Mouse (Mus musculus): ENCODE measurements around the gene Prcp.

GRCm38 (mm10) chr7:92978225-92978624, 104.0 kb downstream of the Prcp start:
- TF ChIP-seq GATA1 (IDR thresholded peaks at IDR 0.05; ENCODE audit: borderline replicate concordance, low read length): no peak
- TF ChIP-seq FLI1 (IDR thresholded peaks at IDR 0.05; ENCODE audit: low read length): no peak
